Mouse (Mus musculus): ENCODE data around the gene Olfr697.
"Not testable (repeated sequence)": the region's sequence is repeated elsewhere in the genome, so short reads cannot be mapped to it uniquely, and the experiment has no call there.

Gene Olfr697

DNA sequence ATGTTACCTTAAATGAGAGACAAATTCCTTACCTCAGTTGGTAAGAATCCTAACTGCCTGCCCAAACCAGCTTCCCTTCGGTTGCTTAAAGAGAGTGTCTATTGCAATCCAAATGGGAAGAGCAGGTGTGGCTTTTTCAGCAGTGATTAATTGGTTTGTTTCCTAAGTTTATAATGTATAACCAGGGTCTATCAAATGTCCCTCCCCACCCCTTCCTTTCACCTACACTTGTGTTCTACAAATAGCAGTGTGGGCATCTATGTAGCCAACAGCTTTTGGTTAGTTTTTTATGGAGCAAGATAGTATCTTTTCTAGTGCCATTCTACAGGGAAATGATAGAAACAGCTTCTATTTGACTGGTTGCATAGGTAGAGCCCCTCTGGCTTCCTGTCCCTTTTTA, at the start of gene Olfr697:
Gene Olfr697, minus strand, starts transcription at position 101 of the 400 bp plus-strand sequence.
- DNase-seq (ENCODE audit: low read depth) = no peak

DNA sequence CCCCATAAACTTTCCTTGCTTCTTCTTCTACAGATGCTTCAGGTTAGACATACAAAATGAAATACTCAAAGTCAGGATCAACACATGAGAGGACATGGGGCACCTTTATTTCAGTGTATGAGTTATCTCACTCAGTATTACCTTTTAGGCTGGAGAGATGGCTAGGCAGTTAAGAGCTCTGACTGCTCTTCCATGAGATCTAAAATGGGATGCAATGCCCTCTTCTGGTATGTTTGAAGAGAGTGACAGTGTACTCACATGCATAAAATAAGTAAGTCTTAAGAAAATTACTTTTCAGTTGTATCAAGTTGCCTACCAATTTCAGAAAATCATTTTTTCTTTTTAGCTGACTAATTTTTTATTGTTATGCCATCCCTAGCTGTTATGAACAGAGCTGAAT, 46.1 kb upstream of the Olfr697 start:
- peak; percentile 40 for DNase-seq (ENCODE audit: low read depth)

DNA sequence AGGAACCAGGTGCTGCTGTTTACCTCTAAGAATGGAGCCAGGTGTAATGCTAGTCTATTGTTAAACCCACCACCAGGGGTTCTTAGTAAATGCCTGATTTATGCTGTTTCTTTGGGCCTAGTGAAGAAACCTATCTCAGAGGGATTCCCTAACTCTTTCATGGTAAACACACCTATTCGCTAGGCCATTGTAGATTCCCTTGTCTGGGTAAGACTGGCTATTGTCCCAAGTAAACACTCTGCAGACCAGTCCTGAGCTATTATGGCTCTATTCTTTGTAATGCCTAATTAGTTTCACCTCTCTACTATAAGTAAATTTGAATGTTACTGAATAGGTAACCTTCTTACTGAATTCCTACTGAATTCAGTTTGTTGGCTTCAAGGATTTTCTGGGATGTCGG, 18.8 kb upstream of the Olfr697 start:
- not testable (repeated sequence) for DNase-seq (ENCODE audit: low read depth)

DNA sequence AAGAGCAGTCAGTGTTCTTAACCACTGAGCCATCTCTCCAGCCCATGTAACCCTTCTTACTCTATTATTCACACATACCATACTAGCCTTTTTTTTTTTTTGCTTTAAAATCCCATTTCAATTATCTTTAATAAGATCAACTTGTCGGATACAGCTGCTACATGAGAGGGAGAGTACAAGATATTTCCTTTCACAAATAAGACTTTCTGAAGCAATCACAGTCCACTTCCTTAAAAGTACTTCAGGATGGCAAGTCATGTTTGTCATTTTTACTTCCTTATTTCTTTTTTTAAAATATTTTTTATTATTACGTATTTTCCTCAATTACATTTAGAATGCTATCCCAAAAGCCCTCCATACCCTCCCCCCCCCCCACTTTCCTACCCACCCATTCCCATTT, 16.6 kb upstream of the Olfr697 start:
- DNase-seq (ENCODE audit: low read depth) = no peak

DNA sequence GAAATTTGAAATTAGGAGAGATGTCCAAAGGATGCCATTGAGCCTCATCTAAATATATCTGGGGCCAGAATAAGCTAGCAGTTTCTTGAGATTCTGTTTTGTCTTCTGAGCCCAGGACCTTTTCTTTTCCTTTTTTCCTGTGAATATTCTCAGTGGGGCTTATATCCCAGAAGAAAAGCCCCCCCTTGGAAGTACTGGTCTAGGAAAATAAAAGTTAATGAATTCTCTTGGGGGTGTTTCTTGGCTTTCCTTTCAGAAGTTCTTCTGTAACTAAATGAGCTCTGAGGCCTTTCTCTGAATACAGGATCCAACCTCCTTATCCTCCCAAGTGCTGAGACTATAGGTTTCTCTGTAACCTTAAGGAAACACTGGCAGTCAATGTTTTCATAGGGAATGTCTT, 13.1 kb upstream of the Olfr697 start, which contains the start of gene Olfr698:
Gene Olfr698, minus strand, starts transcription at position 101 of the 400 bp plus-strand sequence.
- DNase-seq (ENCODE audit: low read depth) = no peak

DNA sequence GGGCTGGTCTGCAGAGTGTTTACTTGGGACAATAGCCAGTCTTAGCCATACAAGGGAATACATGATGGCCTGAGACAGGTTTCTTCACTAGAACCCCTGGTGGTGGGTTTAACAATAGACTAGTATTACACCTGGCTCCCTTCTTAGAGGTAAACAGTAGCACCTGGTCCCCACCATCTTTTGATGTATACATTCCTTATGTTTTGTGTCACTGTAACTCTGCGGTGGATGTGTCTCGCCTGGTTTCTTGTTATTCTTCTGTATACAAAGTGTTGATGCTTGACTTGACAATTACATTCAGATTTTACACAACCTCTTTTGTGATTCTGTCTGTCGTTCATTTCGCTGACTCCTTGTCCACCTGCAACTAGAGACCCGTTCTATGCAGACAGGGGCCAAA, 3.6 kb upstream of the Olfr697 start:
- DNase-seq (ENCODE audit: low read depth) = no peak

DNA sequence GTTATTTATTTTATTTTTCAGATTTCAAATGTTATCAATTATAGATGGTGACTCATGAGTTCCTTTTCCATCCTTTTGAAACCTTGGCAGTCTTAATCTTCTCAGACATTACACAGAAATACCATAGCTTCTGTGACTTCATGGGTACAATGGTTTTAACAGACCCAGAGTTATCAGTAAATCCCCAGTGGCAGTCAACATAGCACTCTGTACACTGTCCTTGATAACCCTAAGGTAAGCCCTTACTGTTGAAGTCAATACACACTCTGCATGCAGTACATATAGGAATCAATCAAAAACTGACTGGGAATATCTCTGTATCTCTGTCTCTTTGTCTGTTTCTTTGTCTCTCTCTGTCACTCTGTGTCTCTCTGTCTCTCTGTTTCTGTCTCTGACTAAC, 5.2 kb downstream of the Olfr697 start:
- DNase-seq (ENCODE audit: low read depth) = no peak

DNA sequence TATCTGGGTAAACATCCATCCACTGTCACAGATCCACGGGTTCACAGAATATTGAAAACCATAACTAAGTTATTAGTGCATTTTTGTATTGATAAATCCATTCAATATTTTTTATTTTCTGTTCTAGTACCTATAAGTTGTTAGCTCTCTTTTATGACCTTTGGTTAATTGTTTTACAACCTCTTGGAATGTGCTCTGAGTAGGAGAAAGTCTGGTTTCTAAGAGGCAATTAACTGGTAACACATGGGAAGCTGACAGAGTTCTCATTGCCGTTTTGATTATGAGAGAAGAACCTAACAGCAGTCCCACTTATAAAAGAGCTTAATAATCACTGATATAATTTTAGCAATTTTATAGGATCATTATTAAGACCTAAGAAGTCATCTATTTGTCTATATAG, 8.5 kb downstream of the Olfr697 start:
- no peak for DNase-seq (ENCODE audit: low read depth)

DNA sequence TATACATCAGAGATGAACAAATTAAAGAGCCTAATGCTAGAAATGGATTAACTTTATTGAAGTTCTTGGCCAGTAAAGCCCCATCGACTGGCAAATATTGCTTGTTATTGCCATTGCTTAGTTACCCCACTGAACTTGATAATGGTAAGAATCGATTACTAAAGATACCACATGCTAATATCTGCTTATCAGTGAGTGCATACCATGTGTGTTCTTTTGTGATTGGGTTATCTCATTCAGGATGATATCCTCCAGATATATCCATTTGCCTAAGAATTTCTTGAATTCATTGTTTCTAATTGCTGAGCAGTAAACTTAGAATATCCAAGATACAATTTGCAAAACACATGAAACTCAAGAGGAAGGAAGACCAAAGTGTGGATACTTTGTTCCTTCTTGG, 16.6 kb downstream of the Olfr697 start:
- not testable (repeated sequence) for DNase-seq (ENCODE audit: low read depth)

DNA sequence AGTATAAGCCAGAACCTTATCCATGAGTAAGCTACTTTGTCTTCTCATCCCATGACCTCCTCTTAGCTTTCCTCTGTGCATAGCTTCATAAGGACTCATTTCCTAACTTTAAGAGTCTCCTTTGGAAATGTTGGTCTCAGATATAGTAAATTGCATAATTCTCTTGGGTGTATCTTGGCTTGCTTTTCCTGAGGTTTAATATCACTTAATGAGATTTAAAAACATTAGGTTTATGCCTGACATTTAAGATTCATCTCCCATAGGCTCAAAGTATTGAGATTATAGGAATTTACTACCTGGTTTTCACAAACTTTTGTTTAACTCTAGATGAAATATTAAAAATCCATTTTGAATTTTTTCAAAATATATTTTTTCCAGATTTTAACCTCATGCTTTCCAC, 25.9 kb downstream of the Olfr697 start, which contains the start of gene Olfr695:
Gene Olfr695, minus strand, starts transcription at position 101 of the 400 bp plus-strand sequence.
- no peak for DNase-seq (ENCODE audit: low read depth)

DNA sequence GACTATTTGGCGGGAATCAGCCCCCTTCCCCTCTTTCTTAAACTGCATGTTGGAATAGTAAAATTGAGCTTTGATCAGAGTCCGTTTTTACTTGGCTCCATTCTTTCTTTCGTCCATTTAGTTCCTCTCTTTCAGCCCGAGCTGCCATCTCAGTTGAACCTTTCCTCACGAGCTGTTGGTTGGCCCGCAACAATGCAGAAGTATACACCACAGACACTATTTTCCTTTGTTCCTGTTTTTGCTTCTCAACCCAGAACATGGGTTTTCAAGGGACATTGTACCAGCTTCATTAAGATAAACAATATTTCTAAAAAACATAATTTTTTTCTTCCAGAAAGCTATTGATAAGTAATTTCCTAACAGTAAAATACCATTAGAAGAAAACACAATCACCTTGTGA, 30.8 kb downstream of the Olfr697 start:
- DNase-seq (ENCODE audit: low read depth) = no peak

DNA sequence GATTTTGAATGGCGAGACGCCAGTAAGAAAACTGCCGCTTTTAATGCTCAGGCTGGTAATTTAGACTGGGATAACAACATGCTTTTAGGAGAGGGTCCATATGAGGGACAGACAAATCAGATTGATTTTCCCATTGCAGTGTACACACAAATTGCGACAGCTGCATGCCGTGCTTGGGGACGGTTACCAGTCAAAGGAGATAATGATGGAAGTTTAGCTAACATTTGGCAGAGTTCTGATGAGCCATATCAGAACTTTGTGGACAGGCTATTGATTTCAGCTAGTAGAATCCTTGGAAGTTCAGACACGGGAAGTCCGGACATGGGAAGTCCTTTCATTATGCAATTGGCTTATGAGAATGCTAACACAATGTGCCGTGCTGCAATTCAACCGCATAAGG, 34.5 kb downstream of the Olfr697 start:
- not testable (repeated sequence) for DNase-seq (ENCODE audit: low read depth)

DNA sequence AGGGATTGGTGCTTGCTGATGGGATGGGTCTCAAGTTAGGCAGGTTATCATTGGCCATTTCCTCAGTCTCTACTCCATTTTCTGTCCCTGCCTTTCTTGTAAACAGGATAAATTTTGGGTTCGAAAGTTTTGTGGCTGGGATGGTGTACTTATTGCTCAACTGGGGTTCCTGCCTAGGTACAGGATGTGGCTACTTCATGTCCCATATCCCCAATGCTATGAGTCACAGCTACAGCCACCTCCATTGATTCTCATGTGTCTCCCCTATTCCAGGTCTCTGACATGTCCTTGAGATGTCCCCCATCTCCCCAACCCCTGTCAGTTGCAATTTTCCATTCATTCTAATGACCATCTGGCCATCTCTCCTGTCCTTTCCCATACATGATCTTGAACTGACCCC, 45.4 kb downstream of the Olfr697 start:
- DNase-seq (ENCODE audit: low read depth) = no peak

DNA sequence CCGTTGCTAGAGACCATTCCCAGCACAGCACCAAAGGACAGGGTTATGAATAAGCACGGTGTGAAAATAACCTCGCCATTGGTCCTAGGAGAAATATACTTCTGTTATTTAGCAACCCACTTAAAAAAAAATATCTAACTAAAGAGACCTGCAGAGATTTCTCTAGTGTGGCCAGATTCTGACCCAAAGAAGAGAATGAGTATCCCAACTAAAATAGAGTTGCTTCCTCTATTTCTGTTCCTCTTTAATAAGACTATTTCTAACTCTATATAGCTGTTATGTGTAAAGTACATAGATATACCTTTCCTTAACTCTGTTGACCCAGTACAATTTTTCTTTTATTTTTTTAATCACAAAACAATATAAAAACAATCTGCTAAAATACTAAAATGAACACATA, 49.3 kb downstream of the Olfr697 start:
- no peak for DNase-seq (ENCODE audit: low read depth)

DNA sequence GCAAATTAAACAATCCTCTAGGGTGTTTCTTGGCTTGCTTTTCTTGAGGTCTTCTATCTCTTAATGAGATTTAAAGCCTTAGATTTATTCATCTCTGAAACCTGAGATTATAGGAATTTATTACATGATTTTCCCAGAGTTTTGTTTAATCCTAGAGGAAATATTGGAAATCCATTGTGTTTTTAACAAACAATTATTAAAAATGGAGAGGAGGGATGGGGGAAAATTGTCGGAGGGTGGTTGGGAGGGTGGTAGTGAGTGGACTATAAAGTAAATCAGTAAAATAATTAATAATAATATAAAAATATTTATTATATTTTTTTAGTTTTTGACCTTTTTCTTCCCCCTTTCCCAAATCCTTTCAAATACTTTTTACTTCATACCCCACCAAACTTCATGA, 50.5 kb downstream of the Olfr697 start, which contains the start of gene Olfr694:
Gene Olfr694, minus strand, starts transcription at position 101 of the 400 bp plus-strand sequence.
- DNase-seq (ENCODE audit: low read depth) = no peak
